In the genomic region with DNA sequence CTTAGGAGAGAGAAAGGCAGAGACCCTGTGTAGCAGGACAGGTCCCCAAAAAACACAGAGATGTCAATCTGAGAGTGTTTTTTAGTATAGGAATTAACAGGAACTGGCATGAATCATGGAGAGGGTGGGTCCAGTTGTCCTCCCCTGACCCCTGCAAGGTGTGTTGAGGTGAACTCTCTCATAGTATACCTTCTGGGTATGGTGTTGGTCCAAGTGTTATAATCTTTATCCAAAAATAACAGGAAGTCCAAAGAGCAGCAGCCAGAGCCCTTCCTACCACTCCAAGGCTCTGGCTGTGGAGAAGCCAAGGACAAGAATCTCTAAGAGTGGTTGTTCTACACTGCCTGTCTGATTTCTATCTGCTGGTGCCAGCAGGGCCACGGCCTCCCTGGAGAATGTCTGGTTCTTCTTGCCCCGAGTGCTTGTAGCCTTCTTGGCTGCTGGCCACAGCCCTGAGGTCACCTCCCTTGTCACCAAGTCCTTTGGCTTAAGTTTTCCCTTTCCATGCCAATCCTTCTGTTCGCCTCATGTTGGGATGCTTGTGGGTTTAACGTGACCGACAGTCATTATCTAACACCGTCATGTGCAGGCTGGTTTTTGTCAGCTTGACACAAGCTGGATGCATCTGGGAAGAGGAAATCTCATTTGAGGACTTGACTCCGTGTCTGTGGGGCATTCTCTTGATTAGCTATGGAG, we compare ENCODE assay signal across 9 mouse cellular contexts. TPM values are rescaled to one million over a fixed set of nuclear protein-coding genes. Genes with fewer than 3 reads are reported as not detected.
DNase-seq lines count a peak whose midpoint lies in the region; TF ChIP-seq lines count a peak whose summit lies in the region.
"Had no signal": no experiment of that assay in that cellular context is flagged by ENCODE, and none has a peak within 500 bp of the region (broad histone marks: within the 10 kb centered on the region; RNA-seq: fewer than 3 reads in every experiment).

No protein-coding gene starts in this region.

- DNase-seq in spleen, postnatal 36 days (ENCODE audit: low spot score in 2 of 2), result peak; percentile 15 to 24
- DNase-seq in spleen, adult 18-20 months, result no peak
- peak; percentile 93 for DNase-seq in fat pad, adult 2 months (ENCODE audit: extremely low read depth, low read depth, low spot score)
- DNase-seq in heart, postnatal 36 days, result peak; percentile 60 to 68
- peak; percentile 90 for DNase-seq in skeletal muscle tissue, adult 2 months (ENCODE audit: low read depth, low spot score)
- DNase-seq in left cerebral cortex, adult 2 months (ENCODE audit: extremely low spot score in 1 of 2, low spot score in 2 of 2), result no peak
- DNase-seq in spleen, postnatal 4 days (ENCODE audit: low spot score in 2 of 2), result no peak
- DNase-seq in urinary bladder, postnatal 25 days (ENCODE audit: low spot score), result no peak

- intact Hi-C loops in heart, postnatal 36 days (cut with DNase I), result loop anchor here (2.0 to 5.0 kb wide), 2 partner anchors 24 to 59 kb away; no protein-coding TSS in a partner anchor
- intact Hi-C loops in left cerebral cortex, adult 2 months (cut with DNase I), result no loop called here

- TF ChIP-seq CTCF in left cerebral cortex, adult 2 months (IDR thresholded peaks at IDR 0.05), result no peak

- no peak overlapping the region for H3K27ac ChIP-seq in left cerebral cortex, adult 2 months
- H3K27ac ChIP-seq: hindbrain, embryonic 15.5 days had no signal

- H3K4me3 ChIP-seq in left cerebral cortex, adult 2 months, result no peak overlapping the region
- H3K4me3 ChIP-seq: hindbrain, embryonic 15.5 days had no signal

RNA-seq across cellular contexts. Expression of gene Nfil3, which starts 27.8 kb away (rescaled TPM):
- 10 to 100 TPM; 10.3 to 25.7 TPM for total RNA-seq in heart, postnatal 36 days (2021)
- 10 to 100 TPM; 17.7 to 28.2 TPM for total RNA-seq in left cerebral cortex, adult 2 months (2021)

Comparison
In these comparisons a context has a peak if more than half of its experiments do, and no peak if none do; other contexts are left out.
1. DNase-seq: peak in spleen, postnatal 36 days (2 of 2), fat pad, adult 2 months (single experiment), heart, postnatal 36 days (2 of 2) and skeletal muscle tissue, adult 2 months (single experiment); none in spleen, adult 18-20 months (0 of 2), left cerebral cortex, adult 2 months (0 of 2), spleen, postnatal 4 days (0 of 2) and urinary bladder, postnatal 25 days (single experiment).